Mouse (Mus musculus): Measurements from ENCODE around the gene Bik. TPM values are rescaled to one million over a fixed set of nuclear protein-coding genes. Genes with fewer than 3 reads are reported as not detected.

Gene Bik
- polyA plus RNA-seq, 1 experiment from 2014 or later, result 15.2 TPM

GRCm38 (mm10) chr15:83571636-83572035 is 45.0 kb downstream of the Bik start:
- WGBS, result 77% methylated on average over 5 of the region's 5 CpGs
- Histone ChIP-seq H3K27me3 (no peaks in the 10 kb centered on the region), H3K4me3 (no peak overlapping the region), H3K4me1 (no peaks in the 10 kb centered on the region), H3K4me2 (no peak overlapping the region), H3K9ac (no peak overlapping the region), H3K36me3 (peaks cover 25% of the 10 kb centered on the region), H3K27ac (no peak overlapping the region), H3K9me3 (no peaks in the 10 kb centered on the region)
- no peak for ATAC-seq (ENCODE audit: borderline replicate concordance, extremely low read depth, low FRiP score, low TSS enrichment)

GRCm38 (mm10) chr15:83572132-83572531 is 45.5 kb downstream of the Bik start:
- H3K9ac ChIP-seq, result no peak overlapping the region
- ATAC-seq (ENCODE audit: borderline replicate concordance, extremely low read depth, low FRiP score, low TSS enrichment), result no peak
- no peaks in the 10 kb centered on the region for H3K9me3 ChIP-seq
- H3K36me3 ChIP-seq, result peaks cover 30% of the 10 kb centered on the region
- WGBS, result 80% methylated on average over 4 of the region's 4 CpGs
- H3K27me3 ChIP-seq, result no peaks in the 10 kb centered on the region
- H3K4me1 ChIP-seq, result no peaks in the 10 kb centered on the region
- no peak overlapping the region for H3K4me3 ChIP-seq
- no peak overlapping the region for H3K27ac ChIP-seq
- H3K4me2 ChIP-seq, result no peak overlapping the region

GRCm38 (mm10) chr15:83573606-83574005 is 46.9 kb downstream of the Bik start:
- Histone ChIP-seq H3K27ac (no peak overlapping the region), H3K27me3 (no peaks in the 10 kb centered on the region), H3K36me3 (peaks cover 44% of the 10 kb centered on the region), H3K4me2 (no peak overlapping the region), H3K4me3 (no peak overlapping the region), H3K4me1 (no peaks in the 10 kb centered on the region), H3K9ac (no peak overlapping the region), H3K9me3 (no peaks in the 10 kb centered on the region)
- WGBS, result 95% methylated on average over 12 of the region's 12 CpGs
- ATAC-seq (ENCODE audit: borderline replicate concordance, extremely low read depth, low FRiP score, low TSS enrichment), result no peak

- no peaks in the 10 kb centered on the region for H3K4me1 ChIP-seq
- no peak overlapping the region for H3K27ac ChIP-seq
- no peaks in the 10 kb centered on the region for H3K27me3 ChIP-seq
- H3K9me3 ChIP-seq, result no peaks in the 10 kb centered on the region
- no peak for ATAC-seq (ENCODE audit: borderline replicate concordance, extremely low read depth, low FRiP score, low TSS enrichment)
- H3K4me2 ChIP-seq, result no peak overlapping the region
- H3K36me3 ChIP-seq, result peaks cover 51% of the 10 kb centered on the region
- H3K4me3 ChIP-seq, result no peak overlapping the region
- WGBS, result 76% methylated on average over 6 of the region's 6 CpGs
- no peak overlapping the region for H3K9ac ChIP-seq
These were observed 48.2 kb downstream of the Bik start for GRCm38 (mm10) chr15:83574731-83575351.

- no peak for ATAC-seq (ENCODE audit: borderline replicate concordance, extremely low read depth, low FRiP score, low TSS enrichment)
- H3K9ac ChIP-seq, result no peak overlapping the region
- peaks cover 58% of the 10 kb centered on the region for H3K36me3 ChIP-seq
- no peaks in the 10 kb centered on the region for H3K27me3 ChIP-seq
- H3K4me1 ChIP-seq, result no peaks in the 10 kb centered on the region
- 90% methylated on average over 8 of the region's 8 CpGs for WGBS
- H3K9me3 ChIP-seq, result no peaks in the 10 kb centered on the region
- H3K27ac ChIP-seq, result no peak overlapping the region
- no peak overlapping the region for H3K4me2 ChIP-seq
- no peak overlapping the region for H3K4me3 ChIP-seq
These were observed 48.9 kb downstream of the Bik start for GRCm38 (mm10) chr15:83575543-83575942.

- Histone ChIP-seq H3K27me3 (no peaks in the 10 kb centered on the region), H3K9me3 (no peaks in the 10 kb centered on the region), H3K9ac (no peak overlapping the region), H3K27ac (no peak overlapping the region), H3K4me3 (no peak overlapping the region), H3K36me3 (peaks cover 69% of the 10 kb centered on the region), H3K4me1 (no peaks in the 10 kb centered on the region), H3K4me2 (no peak overlapping the region)
- WGBS, result 92% methylated on average over 9 of the region's 9 CpGs
- no peak for ATAC-seq (ENCODE audit: borderline replicate concordance, extremely low read depth, low FRiP score, low TSS enrichment)
These were observed 50.0 kb downstream of the Bik start for GRCm38 (mm10) chr15:83576651-83577050.

DNA sequence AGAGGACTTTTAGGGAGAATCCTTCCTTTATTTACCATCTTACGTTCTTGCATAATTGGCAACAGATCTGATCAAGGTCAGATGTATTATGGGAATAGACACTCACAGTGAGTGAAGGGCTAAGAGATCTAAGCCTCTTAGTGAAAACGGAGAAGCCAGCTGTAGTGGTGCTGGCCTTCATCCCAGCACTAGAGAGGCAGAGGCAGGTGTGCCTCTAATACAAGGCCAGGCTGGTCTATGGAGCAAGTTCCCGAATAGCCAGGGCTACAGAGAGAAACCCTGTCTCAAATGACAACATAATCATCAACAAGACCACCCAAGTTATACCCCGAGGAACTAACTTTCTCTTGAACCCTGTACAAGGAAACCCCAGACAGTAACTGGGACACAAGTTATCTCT is 56.3 kb downstream of the Bik start:
- Histone ChIP-seq H3K4me1 (no peaks in the 10 kb centered on the region), H3K4me3 (no peak overlapping the region), H3K36me3 (peaks cover 78% of the 10 kb centered on the region), H3K27ac (no peak overlapping the region), H3K9ac (no peak overlapping the region), H3K4me2 (no peak overlapping the region), H3K27me3 (no peaks in the 10 kb centered on the region), H3K9me3 (no peaks in the 10 kb centered on the region)
- no peak for ATAC-seq (ENCODE audit: borderline replicate concordance, extremely low read depth, low FRiP score, low TSS enrichment)
- WGBS, result 81% methylated on average over 4 of the region's 4 CpGs

DNA sequence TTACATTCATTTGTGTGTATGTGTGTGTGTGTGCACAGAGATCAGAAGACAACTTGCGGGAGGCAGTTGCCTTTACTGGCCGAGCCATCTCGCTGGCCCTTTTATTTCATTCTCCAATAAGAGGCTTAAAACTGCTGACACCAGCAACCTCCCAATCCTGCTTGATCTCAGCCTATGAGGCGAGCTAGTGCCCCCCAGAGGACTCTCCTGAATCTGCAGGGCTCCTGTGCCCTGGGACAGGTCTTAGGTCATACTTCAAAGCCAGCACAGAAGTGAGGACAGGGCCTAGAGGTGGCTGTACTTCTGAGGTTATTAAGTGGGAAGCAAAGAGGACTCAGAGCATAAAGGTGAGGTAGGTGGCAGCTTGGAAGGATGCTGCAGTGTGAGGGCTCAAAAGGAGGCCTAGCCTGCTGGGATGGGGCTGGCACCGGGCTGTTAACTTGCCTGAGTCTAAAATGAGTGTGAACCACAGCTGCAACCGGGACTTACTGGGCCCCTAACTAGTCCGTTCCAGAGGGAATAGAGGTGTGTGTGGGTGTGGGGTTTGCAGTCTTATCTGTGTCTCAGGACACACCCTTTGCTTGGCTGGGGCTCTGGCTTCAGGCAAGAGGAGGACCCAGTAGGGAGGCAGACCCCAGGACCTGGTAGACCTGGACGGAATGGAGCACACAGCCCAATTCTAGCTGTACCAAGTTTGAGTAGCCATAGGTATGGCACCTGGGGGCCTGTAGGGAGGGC is 56.9 kb downstream of the Bik start:
- WGBS, result 76% methylated on average over 8 of the region's 8 CpGs
- Histone ChIP-seq H3K4me3 (no peak overlapping the region), H3K27ac (no peak overlapping the region), H3K9me3 (no peaks in the 10 kb centered on the region), H3K36me3 (peaks cover 78% of the 10 kb centered on the region), H3K9ac (no peak overlapping the region), H3K27me3 (no peaks in the 10 kb centered on the region), H3K4me1 (no peaks in the 10 kb centered on the region), H3K4me2 (no peak overlapping the region)
- no peak for ATAC-seq (ENCODE audit: borderline replicate concordance, extremely low read depth, low FRiP score, low TSS enrichment)

GRCm38 (mm10) chr15:83584741-83585220 is 58.1 kb downstream of the Bik start:
- WGBS, result 83% methylated on average over 6 of the region's 6 CpGs
- peaks cover 71% of the 10 kb centered on the region for H3K36me3 ChIP-seq
- no peaks in the 10 kb centered on the region for H3K27me3 ChIP-seq
- no peaks in the 10 kb centered on the region for H3K9me3 ChIP-seq
- H3K27ac ChIP-seq, result no peak overlapping the region
- no peak overlapping the region for H3K9ac ChIP-seq
- H3K4me2 ChIP-seq, result no peak overlapping the region
- H3K4me1 ChIP-seq, result no peaks in the 10 kb centered on the region
- ATAC-seq (ENCODE audit: borderline replicate concordance, extremely low read depth, low FRiP score, low TSS enrichment), result no peak
- H3K4me3 ChIP-seq, result no peak overlapping the region

DNA sequence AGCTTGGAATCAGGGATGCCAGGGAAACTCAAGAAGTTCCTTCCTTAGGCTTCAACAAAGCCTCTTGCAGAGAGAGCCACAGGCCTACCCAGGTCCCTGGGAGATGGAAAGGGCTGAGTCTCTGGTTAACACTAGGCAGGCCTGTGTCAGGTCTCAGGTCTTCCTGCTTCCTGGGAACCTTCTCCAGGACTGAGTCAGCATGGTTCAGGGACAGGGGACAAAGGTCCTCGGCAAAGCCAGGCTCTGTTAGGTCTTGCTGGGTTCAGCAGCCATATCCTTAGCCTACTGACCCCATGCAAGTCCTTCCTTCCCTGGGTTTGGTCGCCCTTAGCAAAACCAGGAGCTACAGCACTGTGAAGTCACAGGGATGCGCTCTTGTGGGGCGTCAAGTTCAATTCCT is 64.2 kb downstream of the Bik start:
- no peaks in the 10 kb centered on the region for H3K9me3 ChIP-seq
- no peak overlapping the region for H3K4me2 ChIP-seq
- no peak overlapping the region for H3K4me3 ChIP-seq
- H3K27ac ChIP-seq, result no peak overlapping the region
- ATAC-seq (ENCODE audit: borderline replicate concordance, extremely low read depth, low FRiP score, low TSS enrichment), result no peak
- no peak overlapping the region for H3K9ac ChIP-seq
- no peaks in the 10 kb centered on the region for H3K27me3 ChIP-seq
- H3K36me3 ChIP-seq, result peaks cover 24% of the 10 kb centered on the region
- WGBS, result 89% methylated on average over 4 of the region's 4 CpGs
- peaks cover 17% of the 10 kb centered on the region for H3K4me1 ChIP-seq

GRCm38 (mm10) chr15:83591758-83592157 is 65.1 kb downstream of the Bik start:
- no peak overlapping the region for H3K27ac ChIP-seq
- peaks cover 17% of the 10 kb centered on the region for H3K4me1 ChIP-seq
- no peak overlapping the region for H3K4me3 ChIP-seq
- no peaks in the 10 kb centered on the region for H3K27me3 ChIP-seq
- whole genome bisulfite sequencing, result 80% methylated on average over 6 of the region's 6 CpGs
- H3K9me3 ChIP-seq, result no peaks in the 10 kb centered on the region
- peaks cover 15% of the 10 kb centered on the region for H3K36me3 ChIP-seq
- H3K9ac ChIP-seq, result no peak overlapping the region
- no peak overlapping the region for H3K4me2 ChIP-seq
- no peak for ATAC-seq (ENCODE audit: borderline replicate concordance, extremely low read depth, low FRiP score, low TSS enrichment)

Data from lung, embryonic 15.5 days (tissue).